Mouse (Mus musculus) gastrocnemius, postnatal 4 days (tissue): ENCODE results near the gene Bmt2. TPM values are rescaled to one million over a fixed set of nuclear protein-coding genes. Genes with fewer than 3 reads are reported as not detected.

Experiments used
- DNase-seq, 2 experiments: peaks; one replicate each; pipeline ENCODE4 v3.0.0; 2021 to 2022; ENCODE audit warnings: low spot score in 2 of 2, mixed read lengths in 2 of 2
- long read RNA-seq, 2 experiments: library from polyadenylated mRNA; stranded (forward); transcript quantifications; one replicate each; pipeline ENCODE4 v2.0.0; 2021
- total RNA-seq, 2 experiments: library from RNA; stranded (reverse); gene quantifications; 2 replicates each; pipeline ENCODE4 v1.2.3; 2021

Bmt2 gene
- 1 to 10 TPM; 8.9 to 9.5 TPM for total RNA-seq
- long read RNA-seq, experiment 1, full-length matches to known transcripts = 2 of 2 reads
- long read RNA-seq, experiment 1, partial matches to known transcripts = 0 of 2 reads
- long read RNA-seq, experiment 1, other reads (novel, unspliced or antisense) = 0 of 2 reads
- long read RNA-seq, experiment 2, full-length matches to known transcripts = 13 of 16 reads
- long read RNA-seq, experiment 2, partial matches to known transcripts = 1 of 16 reads
- long read RNA-seq, experiment 2, other reads (novel, unspliced or antisense) = 2 of 16 reads

GRCm38 (mm10) chr6:13677818-13678282 lies at the start of gene Bmt2:
TSS of gene Bmt2 (minus strand) at chr6:13677966.
- DNase-seq = peak; percentile 98 to 99

DNA sequence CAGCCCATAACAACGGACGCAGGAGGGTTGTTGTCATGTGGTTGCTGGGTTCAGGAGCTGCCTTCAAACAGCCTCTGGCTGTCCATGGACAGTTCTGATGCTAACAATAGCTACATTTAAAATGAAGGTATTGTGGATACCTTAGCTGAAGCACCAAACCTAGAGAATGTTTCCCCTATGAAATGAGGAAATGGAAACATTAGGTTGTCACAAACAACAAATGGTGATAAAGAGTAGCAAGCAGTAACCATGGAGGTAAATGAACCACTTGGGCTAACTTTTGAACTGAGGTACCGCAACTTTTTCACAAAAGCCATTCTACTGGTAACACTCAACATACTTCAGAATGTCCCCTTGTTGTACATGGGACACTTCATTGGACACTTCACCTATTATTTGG lies 44.4 kb upstream of the Bmt2 start:
- DNase-seq = no peak

GRCm38 (mm10) chr6:13714867-13715266 lies 37.1 kb upstream of the Bmt2 start:
- DNase-seq = no peak

DNA sequence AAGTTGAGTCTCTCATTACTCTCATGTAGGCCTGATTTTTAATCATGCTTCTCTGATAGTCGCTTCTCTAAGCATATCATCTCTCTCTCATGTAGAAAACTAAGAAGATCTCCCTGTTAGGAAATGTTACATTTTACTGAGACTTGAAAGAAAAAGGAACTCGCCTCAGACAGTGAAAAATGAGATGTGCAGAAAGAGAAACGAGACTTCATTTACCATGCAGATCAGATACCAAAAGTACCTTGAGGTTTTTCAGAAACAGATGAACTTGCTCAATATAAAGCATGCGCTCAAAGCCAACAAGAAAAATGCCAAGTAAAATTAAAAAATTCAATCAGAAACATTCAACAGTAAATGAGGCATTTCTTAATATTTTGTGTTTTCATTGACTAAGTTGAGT lies 19.1 kb upstream of the Bmt2 start:
- no peak for DNase-seq

DNA sequence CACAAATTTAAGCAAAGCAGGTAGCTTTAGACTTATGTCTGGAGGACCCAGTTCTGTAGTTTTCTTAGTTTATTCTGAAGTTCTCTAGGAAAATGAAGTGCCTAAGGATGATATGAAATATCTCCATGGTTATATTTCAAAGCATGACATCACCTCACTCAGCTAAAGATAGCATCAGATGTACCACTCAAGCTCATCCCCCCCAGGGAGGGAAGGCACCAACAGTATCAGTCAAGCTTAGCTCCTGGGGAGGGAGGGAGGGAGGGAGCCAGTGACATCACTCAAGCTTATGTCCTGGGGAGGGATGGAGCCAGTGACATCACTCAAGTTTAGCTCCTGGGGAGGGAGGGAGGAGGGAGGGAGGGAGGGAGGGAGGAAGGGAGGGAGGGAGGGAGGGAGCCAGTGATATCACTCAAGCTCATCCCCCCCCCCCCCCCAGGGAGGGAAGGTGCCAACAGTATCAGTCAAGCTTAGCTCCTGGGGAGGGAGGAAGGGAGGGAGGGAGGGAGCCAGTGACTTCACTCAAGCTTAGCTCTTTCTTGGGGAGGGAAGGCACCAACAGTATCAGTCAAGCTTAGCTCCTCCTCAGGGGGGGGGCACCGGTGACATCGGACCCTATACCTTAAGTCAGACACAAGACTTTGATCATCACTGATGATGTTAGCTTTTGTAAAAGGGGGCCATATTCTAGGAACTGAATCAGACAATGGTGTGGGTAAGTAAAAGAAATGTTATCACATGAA lies 17.5 kb upstream of the Bmt2 start:
- no peak for DNase-seq

DNA sequence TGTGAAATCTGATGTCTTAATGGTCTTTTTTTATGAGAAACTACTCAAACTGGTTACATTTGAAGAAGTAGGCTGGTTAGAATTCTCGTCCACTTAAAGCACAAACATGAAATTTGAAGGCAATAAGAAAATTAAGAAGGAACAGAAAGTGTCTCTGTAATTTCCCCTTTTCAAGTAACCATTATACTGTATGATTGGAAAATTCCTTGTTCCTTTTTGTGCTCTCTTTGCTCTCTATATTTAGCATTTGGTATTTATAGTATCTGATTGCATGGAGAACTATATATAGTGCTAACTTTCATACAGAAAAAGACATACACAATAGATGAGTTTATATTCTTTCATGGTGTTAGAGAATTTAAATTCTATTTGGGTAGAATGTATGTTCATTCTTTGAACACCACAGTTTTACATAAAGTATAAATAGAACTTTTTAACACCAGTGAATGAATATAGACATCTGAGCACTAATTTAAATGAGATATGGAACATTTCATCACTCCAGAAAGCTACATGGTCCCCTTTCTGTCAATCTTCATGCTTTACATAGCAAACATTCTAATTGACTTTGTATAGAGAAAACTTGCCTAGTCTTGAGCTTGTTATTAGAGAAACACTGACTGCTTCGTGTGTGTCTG lies 14.0 kb upstream of the Bmt2 start:
- no peak for DNase-seq

- DNase-seq = no peak
These were observed 12.6 kb upstream of the Bmt2 start for GRCm38 (mm10) chr6:13690398-13690797.

GRCm38 (mm10) chr6:13683929-13684595 lies 6.3 kb upstream of the Bmt2 start:
- DNase-seq = no peak

- DNase-seq = no peak
These were observed 583 bp upstream of the Bmt2 start for GRCm38 (mm10) chr6:13678349-13678748.

DNA sequence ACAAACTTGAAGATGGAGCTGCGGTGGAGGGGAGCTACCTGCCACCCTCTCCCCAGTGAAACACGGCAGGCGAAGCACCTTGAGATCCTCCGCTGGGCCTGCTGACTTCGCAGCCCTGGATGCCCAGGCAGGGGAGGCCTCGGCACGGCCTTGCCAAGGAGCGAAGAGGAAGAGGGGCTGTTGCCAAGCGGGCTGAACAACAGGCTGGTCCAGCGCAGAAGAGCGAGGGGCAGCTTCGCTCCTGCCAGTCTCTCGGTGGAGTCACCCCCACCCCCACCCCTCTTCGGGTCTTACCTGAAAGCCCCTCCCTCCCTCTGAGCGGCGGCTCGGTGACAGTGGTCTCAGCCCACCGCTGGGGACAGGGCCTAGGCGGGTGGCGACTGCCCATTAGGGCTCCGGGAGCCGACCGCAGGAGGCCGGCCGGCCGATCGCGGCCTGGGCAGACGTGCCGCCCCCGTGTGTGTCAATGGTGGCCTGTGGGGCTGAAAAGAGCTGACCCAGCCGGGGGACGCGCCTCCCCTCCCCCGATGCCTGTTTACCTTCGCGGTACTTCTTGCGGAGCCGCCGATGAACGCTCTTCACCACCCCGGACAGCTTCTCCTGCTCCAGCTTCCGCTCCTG lies 515 bp downstream of the Bmt2 start:
- DNase-seq = peak; percentile 25 to 38

DNA sequence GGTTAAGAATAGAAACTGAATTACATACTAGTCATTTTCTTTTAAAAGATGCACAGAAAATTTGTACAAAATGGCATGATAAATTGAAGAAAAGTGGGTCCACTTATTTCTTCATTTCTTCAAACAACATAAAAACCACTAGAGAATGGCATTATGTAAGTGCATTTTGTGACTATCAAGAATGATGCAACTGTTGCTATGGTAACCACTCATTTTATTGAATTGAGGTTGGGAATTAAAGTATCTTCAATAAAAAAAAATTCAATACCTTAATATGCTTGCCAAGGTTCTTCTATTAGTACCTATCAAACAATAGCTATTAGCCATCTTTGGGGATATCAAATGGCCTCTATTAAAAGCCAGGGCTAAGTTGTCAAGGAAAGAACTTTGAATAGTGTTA lies 1.6 kb downstream of the Bmt2 start:
- no peak for DNase-seq

GRCm38 (mm10) chr6:13674600-13675305 lies 3.0 kb downstream of the Bmt2 start:
- no peak for DNase-seq

- no peak for DNase-seq
These were observed 12.1 kb downstream of the Bmt2 start for GRCm38 (mm10) chr6:13665646-13666045.

DNA sequence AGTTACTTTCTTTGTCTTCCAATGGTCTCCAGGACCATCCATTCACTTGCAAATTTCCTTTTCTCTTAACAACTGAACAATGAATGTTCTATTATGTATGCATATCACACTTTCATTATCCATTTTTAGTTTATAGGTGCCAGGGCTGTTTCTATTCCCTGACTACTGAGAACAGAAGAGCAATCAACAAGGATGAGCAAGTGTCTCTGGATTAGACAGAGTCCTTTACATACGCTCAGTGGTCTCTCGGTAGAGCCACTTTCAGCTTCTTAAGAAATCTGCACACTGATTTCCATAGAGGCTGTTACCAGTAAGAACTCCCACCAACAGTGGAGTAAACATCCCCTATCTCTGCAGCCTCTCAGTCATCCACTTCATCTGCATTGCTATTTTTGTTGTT lies 19.8 kb downstream of the Bmt2 start:
- DNase-seq = no peak

GRCm38 (mm10) chr6:13654081-13654480 lies 23.7 kb downstream of the Bmt2 start:
- no peak for DNase-seq

GRCm38 (mm10) chr6:13652284-13652683 lies 25.5 kb downstream of the Bmt2 start:
- DNase-seq = no peak

GRCm38 (mm10) chr6:13650854-13651253 lies 26.9 kb downstream of the Bmt2 start:
- no peak for DNase-seq

DNA sequence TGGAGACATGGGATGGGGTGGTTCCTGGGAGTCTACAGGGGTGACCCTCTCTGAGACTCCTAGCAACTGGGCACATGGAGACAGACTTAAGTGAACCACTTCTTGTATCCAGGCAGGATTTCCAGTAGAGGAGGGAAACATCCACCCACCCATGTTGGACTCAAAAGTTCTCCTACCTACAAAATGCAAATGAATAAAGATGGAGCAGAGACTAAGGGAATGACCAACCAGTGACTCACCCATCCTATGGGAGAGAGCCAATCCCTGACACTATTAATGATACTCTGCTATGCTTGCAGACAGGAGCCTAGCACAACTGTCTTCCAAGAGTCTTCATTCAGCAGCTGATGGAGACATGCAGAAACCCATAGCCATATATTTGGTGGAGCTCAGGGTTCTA lies 29.5 kb downstream of the Bmt2 start:
- no peak for DNase-seq

GRCm38 (mm10) chr6:13636582-13636989 lies 41.2 kb downstream of the Bmt2 start:
- no peak for DNase-seq

DNA sequence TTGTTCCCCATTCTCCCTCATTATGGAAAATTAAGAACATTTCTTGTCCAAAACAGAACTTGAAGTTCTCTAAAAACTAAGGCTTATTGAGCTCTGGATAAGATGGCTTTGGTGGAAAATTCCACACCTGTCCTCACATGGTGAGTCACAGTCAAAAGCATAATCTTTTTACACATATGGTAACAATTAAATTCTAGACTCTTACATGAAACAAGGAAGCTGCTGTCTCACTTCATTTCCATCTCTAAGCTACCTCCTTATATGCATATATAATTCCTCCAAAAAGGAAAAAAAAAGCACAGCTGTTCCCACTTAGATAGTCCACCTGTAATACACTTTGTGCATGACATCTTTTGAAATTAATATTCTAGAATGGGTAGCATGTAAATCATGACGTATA lies 45.2 kb downstream of the Bmt2 start:
- DNase-seq = no peak

- DNase-seq = no peak
These were observed 47.2 kb downstream of the Bmt2 start for GRCm38 (mm10) chr6:13630607-13631006.
